Mouse (Mus musculus) heart, embryonic 11.5 days (tissue): Measurements from ENCODE around the gene 1700001P01Rik. TPM values are rescaled to one million over a fixed set of nuclear protein-coding genes. Genes with fewer than 3 reads are reported as not detected.

ENCODE experiments used
- ATAC-seq: fragments of 200-750 bp; cut with Nextera tagmentation; replicated peaks from 2 replicates; pipeline ENCODE4 v1.8.0; 2017; ENCODE audit warnings: moderate library complexity; ENCODE audit not compliant: insufficient number of reproducible peaks, low FRiP score, low TSS enrichment
- H3K27ac ChIP-seq: fragments of 300-500 bp; sonication (generic); 2 replicates; pipeline ENCODE4 v1.5.1; 2014; ENCODE audit warnings: mild to moderate bottlenecking, low read depth, low read length
- H3K27me3 ChIP-seq: fragments of 300-500 bp; sonication (generic); 2 replicates; pipeline ENCODE4 v1.6.1; 2014; ENCODE audit warnings: mild to moderate bottlenecking, low read length, mixed read lengths; ENCODE audit not compliant: control insufficient read depth, insufficient read depth
- H3K36me3 ChIP-seq: fragments of 300-500 bp; sonication (generic); 2 replicates; pipeline ENCODE4 v1.6.1; 2014; ENCODE audit warnings: mild to moderate bottlenecking, low read length, moderate library complexity, mixed read lengths; ENCODE audit not compliant: control insufficient read depth, insufficient read depth
- H3K4me1 ChIP-seq: fragments of 300-500 bp; sonication (generic); 2 replicates; pipeline ENCODE4 v1.6.1; 2014; ENCODE audit warnings: low read length; ENCODE audit not compliant: control insufficient read depth, insufficient read depth
- H3K4me2 ChIP-seq: fragments of 300-500 bp; sonication (generic); 2 replicates; pipeline ENCODE4 v1.6.1; 2014; ENCODE audit warnings: mild to moderate bottlenecking, moderate library complexity
- H3K4me3 ChIP-seq: fragments of 300-500 bp; sonication (generic); 2 replicates; pipeline ENCODE4 v1.5.1; 2014; ENCODE audit warnings: low read depth, low read length
- H3K9ac ChIP-seq: fragments of 300-500 bp; sonication (generic); 2 replicates; pipeline ENCODE4 v1.6.1; 2014; ENCODE audit warnings: mild to moderate bottlenecking, low read depth, low read length, moderate library complexity
- H3K9me3 ChIP-seq: fragments of 300-500 bp; sonication (generic); replicated peaks from 2 replicates; pipeline ENCODE4 v1.6.1; 2016; ENCODE audit warnings: low read length; ENCODE audit not compliant: control insufficient read depth
- WGBS: fragments of 180-500 bp; shearing (Covaris S2); extraction: QIAGEN DNeasy Blood & Tissue Kit; methylation state at CpG from one replicate; pipeline ENCODE4 v1.1.7; 2014; ENCODE audit not compliant: insufficient replicate concordance; 5-methylcytosine and 5-hydroxymethylcytosine counted together
- microRNA-seq: library from miRNA; unstranded; fragments of <30 nt; microRNA quantifications from one replicate; pipeline ENCODE4, GENCODE M21; 2016; ENCODE audit warnings: borderline number of aligned reads
- polyA plus RNA-seq: library from polyadenylated mRNA; unstranded; fragments of >200 nt; fragmentation: Nextera tagmentation; extraction: Ambion mirVana; gene quantifications from 2 replicates; pipeline ENCODE4 v1.2.1, GENCODE M21; 2014

The 1700001P01Rik gene
- polyA plus RNA-seq, 1 experiment from 2014 or later = not detected

DNA sequence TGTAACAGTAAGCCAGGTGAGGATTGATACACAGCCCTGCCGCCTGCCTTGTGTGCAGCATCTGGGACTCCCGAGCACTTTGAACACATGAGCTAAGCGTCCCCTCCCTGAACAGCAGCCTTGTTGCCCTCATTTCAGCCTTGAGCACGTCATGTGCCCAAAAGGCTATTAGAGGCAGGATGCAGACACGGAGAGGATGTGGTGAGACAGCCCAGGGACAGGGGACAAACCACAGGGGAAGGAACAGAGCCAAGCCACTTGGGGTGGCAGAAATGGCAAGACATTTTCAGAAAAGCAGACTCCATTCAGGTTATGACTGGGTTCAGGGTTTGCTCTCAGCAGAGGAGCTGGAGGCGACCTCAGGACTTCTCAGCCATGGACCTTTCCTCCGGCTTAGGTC lies 47.4 kb downstream of the 1700001P01Rik start:
- Histone ChIP-seq H3K9ac (no peak overlapping the region), H3K36me3 (peaks cover 19% of the 10 kb centered on the region)

DNA sequence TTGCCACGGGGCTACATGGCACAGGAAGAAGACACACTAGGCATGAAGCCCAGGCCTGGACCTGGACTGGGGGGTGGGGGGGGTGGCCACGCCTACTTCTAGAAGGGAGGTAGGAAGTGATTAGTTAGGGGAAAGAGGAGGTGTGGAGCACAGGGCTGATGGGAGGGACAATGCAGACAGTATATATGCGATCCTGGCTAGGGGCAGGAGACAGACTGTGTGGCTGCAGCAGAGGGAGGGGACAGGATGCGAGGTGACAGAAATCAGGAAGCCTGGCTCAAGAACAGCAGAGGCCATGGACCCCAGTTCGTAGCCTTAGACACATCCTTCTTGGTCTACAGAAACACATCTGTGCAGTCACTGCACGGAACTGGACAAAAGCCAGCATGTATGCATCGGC lies 52.0 kb downstream of the 1700001P01Rik start:
- no peak overlapping the region for H3K4me3 ChIP-seq
- H3K4me1 ChIP-seq = no peaks in the 10 kb centered on the region
- H3K9ac ChIP-seq = no peak overlapping the region
- H3K9me3 ChIP-seq = no peaks in the 10 kb centered on the region
- WGBS = 72% methylated on average over 7 of the region's 7 CpGs
- H3K4me2 ChIP-seq = no peak overlapping the region
- no peak for ATAC-seq
- no peaks in the 10 kb centered on the region for H3K27me3 ChIP-seq
- H3K36me3 ChIP-seq = peaks cover 47% of the 10 kb centered on the region
- no peak overlapping the region for H3K27ac ChIP-seq

More for the DNA sequence above, 47.4 kb downstream of the 1700001P01Rik start:
- Histone ChIP-seq H3K4me1 (no peaks in the 10 kb centered on the region), H3K27me3 (no peaks in the 10 kb centered on the region), H3K4me2 (no peak overlapping the region), H3K9me3 (no peaks in the 10 kb centered on the region), H3K4me3 (no peak overlapping the region), H3K27ac (no peak overlapping the region)
- 68% methylated on average over 7 of the region's 7 CpGs for WGBS
- ATAC-seq = no peak

Small RNA genes within 50 kb of the gene (microRNA-seq; reads per million reads assigned to microRNA genes)
- gene Mir8102 = not detected

Other genes starting within 250 kb of the 1700001P01Rik start
- gene Srcin1, start 199.7 kb downstream of the 1700001P01Rik start, polyA plus RNA-seq = 0.06 and 0.23 TPM in 2 replicates
- 1.4 and 1.5 TPM in 2 replicates for gene Epop, start 146.2 kb downstream of the 1700001P01Rik start, polyA plus RNA-seq
- gene Mllt6, start 112.5 kb downstream of the 1700001P01Rik start, polyA plus RNA-seq = 2.9 and 3.3 TPM in 2 replicates
- 45.8 and 52.3 TPM in 2 replicates for gene Cisd3, start 90.1 kb downstream of the 1700001P01Rik start, polyA plus RNA-seq
- 10.3 and 16.4 TPM in 2 replicates for gene Pcgf2, start 75.4 kb downstream of the 1700001P01Rik start, polyA plus RNA-seq
- 416 and 447 TPM in 2 replicates for gene Psmb3, start 72.5 kb downstream of the 1700001P01Rik start, polyA plus RNA-seq
- 0.70 and 1.2 TPM in 2 replicates for gene Pip4k2b, start 31.2 kb downstream of the 1700001P01Rik start, polyA plus RNA-seq
- 9.2 and 9.9 TPM in 2 replicates for gene Cwc25, start 9.4 kb downstream of the 1700001P01Rik start, polyA plus RNA-seq
- 461 and 517 TPM in 2 replicates for gene Rpl23, start 6.5 kb upstream of the 1700001P01Rik start, polyA plus RNA-seq
- gene Lasp1, start 23.1 kb upstream of the 1700001P01Rik start, polyA plus RNA-seq = 30.0 and 37.5 TPM in 2 replicates
- 8.2 and 8.3 TPM in 2 replicates for gene B230217C12Rik, start 64.9 kb upstream of the 1700001P01Rik start, polyA plus RNA-seq
- gene Fbxo47, start 108.2 kb upstream of the 1700001P01Rik start, polyA plus RNA-seq = 0.66 and 1.3 TPM in 2 replicates
- gene Plxdc1, start 210.5 kb upstream of the 1700001P01Rik start, polyA plus RNA-seq = 0.14 TPM in 1 of 2 replicates, not detected in the other
- gene Arl5c, start 220.3 kb upstream of the 1700001P01Rik start, polyA plus RNA-seq = 7.2 and 8.0 TPM in 2 replicates
- 5.0 and 6.1 TPM in 2 replicates for gene Cacnb1, start 247.1 kb upstream of the 1700001P01Rik start, polyA plus RNA-seq